Mouse (Mus musculus) MN1 (cell line): ENCODE measurements around the gene Slc16a13.

Experiments used
- DNase-seq: peaks from one replicate; pipeline ENCODE4 v3.0.0-alpha.2; 2016; ENCODE audit warnings: low spot score

The Slc16a13 gene

GRCm38 (mm10) chr11:70220731-70221602, at the start of gene Slc16a13:
TSS of gene Slc16a13 (minus strand) at chr11:70221064.
- peak; percentile 96 for DNase-seq

GRCm38 (mm10) chr11:70266405-70266804, 45.5 kb upstream of the Slc16a13 start:
- DNase-seq = no peak

DNA sequence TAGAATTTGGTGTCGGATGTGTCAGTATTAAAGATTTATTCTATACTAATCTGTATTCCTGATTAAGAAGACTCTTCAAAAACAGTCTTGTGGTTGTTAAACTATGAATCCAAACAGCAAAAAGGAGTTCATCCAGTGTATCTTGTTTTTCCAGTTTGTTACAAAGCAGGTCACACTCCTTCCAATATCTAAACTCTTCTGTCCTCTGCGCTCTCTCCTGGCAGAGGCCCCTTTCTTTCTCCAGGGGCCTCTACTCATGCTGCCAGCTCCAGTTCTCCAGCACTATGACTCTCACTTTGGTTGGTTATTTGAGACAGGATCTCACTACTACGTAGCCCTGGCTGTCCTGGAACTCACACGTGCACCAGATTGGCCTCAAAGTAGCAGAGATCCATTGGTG, 45.0 kb upstream of the Slc16a13 start:
- no peak for DNase-seq

GRCm38 (mm10) chr11:70265252-70265651, 44.4 kb upstream of the Slc16a13 start:
- DNase-seq = no peak

DNA sequence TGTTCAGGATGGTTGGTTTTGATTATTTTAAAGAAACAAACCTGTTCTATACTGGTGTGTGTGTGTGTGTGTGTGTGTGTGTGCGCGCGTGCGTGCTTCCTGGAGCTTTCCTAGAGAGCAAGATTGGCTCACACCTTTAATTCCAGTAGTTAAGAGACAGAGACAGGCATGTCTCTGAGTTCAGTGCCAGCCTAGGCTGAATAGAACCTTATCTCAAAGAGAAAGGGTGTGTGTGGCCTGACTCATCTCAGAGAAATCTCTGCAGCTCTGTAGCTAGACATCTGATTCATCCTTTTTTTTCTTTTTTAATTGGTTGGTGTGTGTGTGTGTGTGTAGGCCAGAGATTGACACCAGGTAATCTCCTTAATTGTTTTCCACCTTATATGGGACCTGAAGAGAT, 38.2 kb upstream of the Slc16a13 start:
- no peak for DNase-seq

- no peak for DNase-seq
Observed at GRCm38 (mm10) chr11:70254931-70255531, 34.2 kb upstream of the Slc16a13 start, which contains the start of gene Alox12. TSS of gene Alox12 (minus strand) at chr11:70255353.

GRCm38 (mm10) chr11:70254337-70254736, 33.5 kb upstream of the Slc16a13 start:
- DNase-seq = no peak

DNA sequence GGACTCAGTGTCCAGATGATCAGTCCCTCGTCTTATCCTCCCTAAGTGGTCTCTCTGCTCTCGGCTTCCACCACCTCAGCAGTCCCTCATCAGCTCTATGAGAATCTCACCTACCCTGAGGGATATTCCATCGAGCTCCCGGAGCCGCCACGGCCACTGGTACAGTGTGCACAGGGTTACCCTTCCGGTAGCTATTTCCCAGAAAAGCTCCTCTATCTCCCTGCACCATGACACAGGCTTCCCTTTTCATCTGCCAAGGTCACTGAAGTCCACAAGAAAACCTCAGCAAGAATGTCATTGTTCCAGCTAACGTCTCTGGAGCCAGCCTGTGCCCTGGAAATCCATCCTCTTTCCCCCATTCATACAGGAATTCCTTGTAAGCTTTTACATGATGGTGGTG, 31.0 kb upstream of the Slc16a13 start:
- no peak for DNase-seq

- no peak for DNase-seq
Observed at GRCm38 (mm10) chr11:70250150-70250549, 29.3 kb upstream of the Slc16a13 start.

DNA sequence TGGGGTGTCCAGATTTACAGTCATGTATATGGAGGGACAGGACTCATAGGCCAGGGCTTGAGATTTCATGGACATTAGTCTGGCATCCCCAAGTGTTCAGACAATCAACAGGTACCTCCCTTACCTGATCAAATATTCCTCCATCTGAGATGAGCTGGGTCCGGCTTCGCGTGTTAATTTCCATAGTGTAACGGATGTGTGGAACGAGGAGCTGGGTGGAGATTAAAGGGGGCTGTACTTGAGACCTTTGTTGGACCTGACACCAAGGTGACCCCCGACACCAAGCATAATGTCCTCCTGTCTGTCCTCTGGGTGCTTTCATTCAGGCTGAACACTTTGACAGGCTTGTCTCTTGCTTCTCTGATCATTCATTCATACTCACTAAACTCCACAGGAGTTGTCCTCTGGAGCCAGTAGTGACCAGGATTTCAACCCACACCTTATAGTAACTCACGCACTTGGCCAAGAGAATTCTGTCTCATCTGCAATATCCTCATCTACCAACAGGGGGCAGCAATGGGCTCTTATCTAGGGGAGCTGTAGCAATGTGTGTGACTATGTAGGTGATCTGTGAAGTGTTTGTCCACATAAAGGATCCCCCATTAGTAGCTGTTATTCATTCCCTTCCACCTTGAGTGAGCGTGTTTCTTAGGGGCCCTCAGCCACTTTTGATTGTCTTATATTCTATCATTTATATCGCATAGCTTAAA, 26.4 kb upstream of the Slc16a13 start:
- peak; percentile 45 for DNase-seq

DNA sequence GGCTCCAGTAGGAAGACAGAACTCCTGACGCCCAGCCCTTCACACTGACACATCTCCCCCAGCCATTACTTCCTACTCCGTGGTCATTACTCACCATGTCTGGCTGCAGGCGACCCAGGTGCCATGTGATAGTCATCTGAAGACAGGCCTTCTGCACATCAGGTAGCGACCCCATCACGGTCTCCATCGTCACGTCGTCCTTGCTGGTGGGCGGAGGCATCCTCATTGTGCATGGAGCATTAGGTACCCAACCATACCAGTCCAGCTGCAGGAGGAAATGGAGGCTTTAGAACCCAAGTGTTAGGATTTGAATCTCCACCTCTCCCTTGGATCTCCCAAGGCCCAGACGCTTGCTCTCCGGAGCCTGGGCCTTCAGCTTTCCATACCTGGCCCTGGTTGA, 21.7 kb upstream of the Slc16a13 start:
- DNase-seq = no peak

DNA sequence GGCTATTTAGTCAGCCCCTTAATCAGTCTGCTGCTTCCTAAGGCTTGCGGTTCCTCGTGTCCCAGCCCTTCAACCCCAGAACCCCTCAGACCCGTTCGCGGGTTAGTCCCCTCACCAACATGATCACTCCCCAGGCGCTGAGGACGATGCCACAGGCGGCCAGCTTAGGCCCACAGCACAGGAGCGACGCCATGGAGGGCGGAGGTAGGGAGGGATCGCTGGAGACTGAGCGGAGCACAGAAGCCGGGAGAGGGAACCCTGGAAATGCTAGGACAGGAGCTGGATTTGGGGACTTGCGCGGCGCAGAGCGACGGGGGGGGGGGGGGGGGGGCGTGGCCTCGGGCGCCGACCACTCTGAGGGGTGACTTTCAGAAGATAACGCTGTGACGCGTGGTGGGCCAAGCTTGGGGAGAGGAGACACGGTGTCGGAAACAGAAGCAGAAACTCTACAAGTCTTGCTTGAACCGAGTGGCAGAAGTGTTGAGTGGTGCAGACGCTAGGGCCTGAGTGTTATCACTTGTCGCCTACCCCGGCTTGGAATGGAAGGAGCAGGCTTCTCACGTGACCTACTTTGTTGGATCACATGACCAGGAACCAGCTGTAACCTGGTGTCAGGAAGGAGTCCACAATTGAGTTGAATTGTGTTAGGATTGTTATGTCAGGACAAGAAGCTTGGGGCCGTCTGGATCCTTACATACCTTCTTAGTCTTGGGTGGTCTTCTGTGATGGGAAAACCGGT, 18.8 kb upstream of the Slc16a13 start, which contains the start of the genes Gm21988 and Rnasek:
Gene Gm21988, minus strand, starts transcription at position 290 of the 739 bp plus-strand sequence.
Gene Rnasek, minus strand, starts transcription at position 302 of the 739 bp plus-strand sequence.
- peak; percentile 87 for DNase-seq

DNA sequence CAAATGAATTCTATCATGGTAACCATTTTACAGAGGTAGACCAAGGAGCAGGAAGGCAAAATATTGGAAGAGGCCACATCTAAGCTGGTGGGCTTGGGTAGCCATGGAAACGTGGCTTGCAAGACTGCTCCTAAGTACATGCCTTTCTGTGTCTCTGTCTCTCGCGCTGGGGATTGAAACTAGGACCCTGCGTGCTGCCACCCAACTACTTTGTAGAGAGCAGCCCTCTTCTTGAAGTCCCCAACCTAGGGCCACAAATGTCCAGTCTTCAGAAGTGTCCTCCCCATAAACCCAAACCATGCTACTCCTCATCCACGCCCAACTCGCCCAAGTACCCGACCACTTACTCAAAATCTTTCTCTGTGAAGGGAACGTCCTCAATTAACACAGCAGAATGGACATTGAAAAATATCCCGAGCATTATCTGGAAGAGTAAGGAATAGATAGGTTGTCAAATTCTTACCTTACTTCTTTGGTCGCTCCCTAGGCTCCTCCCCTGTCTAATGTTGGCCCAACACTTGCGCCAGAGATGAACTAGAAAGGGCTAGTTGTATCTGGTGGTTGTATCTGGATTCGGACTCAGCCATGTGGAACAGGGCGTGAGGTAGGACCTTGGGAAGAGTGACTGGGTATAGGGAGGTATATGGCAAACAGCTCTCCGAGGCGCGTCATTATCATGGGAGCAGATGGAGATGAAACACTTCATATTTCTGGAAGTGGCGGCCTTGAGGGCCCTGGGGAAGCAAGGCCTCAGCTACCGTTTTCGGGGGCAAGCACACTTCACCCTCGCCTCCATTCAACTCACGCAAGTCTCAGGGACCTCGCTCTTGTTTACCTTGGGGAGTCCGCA, 18.0 kb upstream of the Slc16a13 start:
- DNase-seq = peak; percentile 62

- peak; percentile 98 for DNase-seq
Observed at GRCm38 (mm10) chr11:70237457-70238167, 16.7 kb upstream of the Slc16a13 start, which contains the start of gene 0610010K14Rik. TSS of gene 0610010K14Rik (minus strand) at chr11:70237914.

DNA sequence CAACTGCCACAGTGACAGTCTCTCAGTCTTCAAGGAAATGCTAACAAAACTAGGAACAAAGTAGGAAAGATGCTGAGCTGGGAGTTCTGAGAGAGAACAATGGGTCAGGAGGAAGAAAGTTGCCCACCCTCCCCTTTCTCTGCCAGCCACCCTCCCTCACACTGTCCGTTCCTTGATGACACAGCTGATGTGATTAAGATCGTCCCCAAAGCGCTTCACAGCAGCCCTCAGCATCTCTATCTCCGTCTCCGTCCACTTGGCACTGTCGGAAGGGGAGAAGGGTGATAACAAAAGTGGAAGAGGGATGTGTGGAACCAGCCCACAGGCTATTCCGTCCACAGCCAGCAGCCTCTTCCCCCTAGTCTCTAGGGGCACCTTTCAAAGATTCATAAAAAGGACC, 15.9 kb upstream of the Slc16a13 start:
- no peak for DNase-seq

DNA sequence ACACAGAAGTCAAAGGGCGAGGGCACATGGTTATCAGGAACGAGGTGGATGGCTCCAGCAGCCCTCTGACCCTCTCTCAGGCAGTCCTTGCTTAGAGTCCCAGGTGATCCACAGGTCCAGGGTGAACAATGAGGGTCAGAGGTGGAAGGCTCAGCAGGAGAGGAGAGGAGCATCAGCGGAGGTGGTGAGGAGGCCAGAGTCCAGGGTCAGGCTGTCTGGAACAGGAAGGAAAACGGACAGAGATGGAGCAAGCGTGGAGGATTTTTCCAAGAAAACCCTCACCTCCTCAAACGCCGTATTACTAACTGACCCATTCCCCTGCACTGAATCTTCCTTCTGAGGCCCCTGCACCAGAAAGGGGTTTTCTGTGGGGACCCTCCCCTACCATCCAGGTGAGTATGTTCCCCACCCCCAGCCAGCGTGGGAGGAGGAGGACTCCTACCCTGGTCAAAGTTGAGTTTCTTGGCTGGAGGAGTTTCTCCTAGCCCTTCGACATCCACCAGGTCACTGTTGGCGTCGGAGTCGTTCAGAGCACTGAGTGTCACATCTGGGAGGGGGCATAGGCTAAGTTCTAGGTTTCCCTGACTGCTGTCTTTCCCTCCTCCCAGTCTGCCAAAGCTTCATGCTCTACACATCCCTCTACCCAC, 14.5 kb upstream of the Slc16a13 start:
- no peak for DNase-seq

GRCm38 (mm10) chr11:70234497-70234896, 13.6 kb upstream of the Slc16a13 start:
- no peak for DNase-seq

DNA sequence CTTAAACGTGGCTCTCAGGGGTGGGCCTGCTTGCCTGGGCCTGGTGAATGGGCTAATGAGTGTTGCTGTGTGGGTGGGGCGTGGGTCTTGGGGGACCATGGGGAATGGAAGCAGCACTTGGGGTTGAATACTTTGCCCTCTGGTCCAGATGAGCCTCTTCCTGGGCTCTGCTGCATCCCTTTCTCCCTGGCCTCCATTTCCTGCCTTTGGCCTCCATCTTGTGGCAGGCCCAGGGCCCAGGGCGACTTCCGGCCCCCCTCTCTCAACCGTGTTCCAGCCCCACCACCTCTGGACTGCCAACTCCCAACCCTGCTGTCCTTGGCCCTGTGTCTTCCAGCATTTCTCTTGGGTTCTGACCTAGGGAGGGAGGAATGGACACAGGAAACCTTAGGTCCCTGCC, 13.2 kb upstream of the Slc16a13 start:
- DNase-seq = no peak

GRCm38 (mm10) chr11:70233016-70233415, 12.2 kb upstream of the Slc16a13 start:
- no peak for DNase-seq

- DNase-seq = peak; percentile 69
Observed at GRCm38 (mm10) chr11:70232546-70232945, 11.7 kb upstream of the Slc16a13 start.
